Mouse (Mus musculus) kidney, adult 11 months (tissue): Measurements from ENCODE around the gene Tpm4.

ENCODE experiments used
- DNase-seq: peaks from one replicate; pipeline ENCODE4 v3.0.0; 2022

Gene Tpm4

DNA sequence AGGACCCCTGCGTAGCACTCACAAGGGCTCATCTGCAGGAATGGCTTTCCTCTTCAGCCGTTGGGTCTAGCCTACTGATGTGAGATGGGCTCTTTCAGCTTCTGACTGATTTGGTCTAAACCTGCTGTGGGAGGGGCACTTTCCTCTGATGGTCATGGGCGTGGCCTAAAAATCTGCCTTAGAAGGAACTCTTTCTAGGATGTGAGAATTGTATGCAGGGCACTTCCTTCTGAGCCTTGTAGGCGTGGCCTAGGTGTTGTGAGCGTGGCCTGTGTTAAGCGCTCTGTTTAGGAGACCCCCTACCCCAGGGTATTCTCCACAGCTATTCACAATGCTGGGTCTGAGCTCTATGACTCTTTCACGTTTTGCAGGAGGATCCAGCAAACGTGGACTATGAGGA, 63.2 kb downstream of the Tpm4 start:
- no peak for DNase-seq
